Mouse (Mus musculus) liver, adult 2 months (tissue): ENCODE data around the gene Glb1. TPM values are rescaled to one million over a fixed set of nuclear protein-coding genes. Genes with fewer than 3 reads are reported as not detected.
A peak's percentile ranks its signal among the peaks of the same experiment; 100 is the strongest.

Source experiments
- DNase-seq: peaks from one replicate; pipeline ENCODE4 v3.0.0-alpha.2; 2011; ENCODE audit warnings: low read depth, low spot score; ENCODE audit errors: extremely low read depth
- H3K27ac ChIP-seq: fragments of 200-500 bp; replicated peaks from 2 replicates; pipeline ENCODE4 v1.5.1; 2012; ENCODE audit warnings: low read depth, mild to moderate bottlenecking, control low read depth, inconsistent platforms, low read length; ENCODE audit not compliant: insufficient read depth
- H3K27me3 ChIP-seq: fragments of 200-500 bp; 2 replicates; pipeline ENCODE4 v1.6.1; 2012; ENCODE audit warnings: mild to moderate bottlenecking, moderate library complexity, low read length, inconsistent platforms; ENCODE audit not compliant: control insufficient read depth, insufficient read depth
- H3K36me3 ChIP-seq: fragments of 200-500 bp; 2 replicates; pipeline ENCODE4 v1.6.1; 2012; ENCODE audit warnings: low read length, inconsistent platforms; ENCODE audit not compliant: control insufficient read depth, insufficient read depth
- H3K4me1 ChIP-seq: fragments of 200-500 bp; 2 replicates; pipeline ENCODE4 v1.6.1; 2011; ENCODE audit warnings: low read length; ENCODE audit not compliant: control insufficient read depth, insufficient read depth
- H3K4me3 ChIP-seq: fragments of 200-500 bp; 2 replicates; pipeline ENCODE4 v1.5.1; 2011; ENCODE audit warnings: low read depth, mild to moderate bottlenecking, control low read depth, low read length, moderate library complexity; ENCODE audit not compliant: insufficient read depth
- H3K79me2 ChIP-seq: fragments of 200-500 bp; 2 replicates; pipeline ENCODE4 v1.6.1; 2012; ENCODE audit warnings: inconsistent platforms, mild to moderate bottlenecking, low read length, moderate library complexity; ENCODE audit not compliant: control insufficient read depth, insufficient read depth
- H3K9ac ChIP-seq: fragments of 200-500 bp; 2 replicates; pipeline ENCODE4 v1.6.1; 2012; ENCODE audit warnings: low read depth, mild to moderate bottlenecking, control low read depth, inconsistent platforms, low read length
- CTCF ChIP-seq: fragments of 200-500 bp; IDR thresholded peaks from 2 replicates; pipeline ENCODE4 v1.5.1; 2011; ENCODE audit warnings: low read depth, low read length, control low read depth
- POLR2A ChIP-seq: fragments of 200-500 bp; IDR thresholded peaks from 2 replicates; pipeline ENCODE4 v1.6.1; 2011; ENCODE audit warnings: low read length, control low read depth; ENCODE audit not compliant: insufficient read depth; ENCODE audit errors: extremely low read depth
- WGBS: fragments of 180-500 bp; shearing (Covaris S2); methylation state at CpG from one replicate; pipeline ENCODE4 v1.1.7; 2018; 5-methylcytosine and 5-hydroxymethylcytosine counted together
- polyA plus RNA-seq: library from polyadenylated mRNA; depleted of rRNA; stranded (reverse); fragments of >200 nt; gene quantifications from 2 replicates; pipeline ENCODE4 v1.2.3, GENCODE M21; 2012
- total RNA-seq: library from RNA; depleted of rRNA; stranded (reverse); fragments of >200 nt; gene quantifications from 2 replicates; pipeline ENCODE4 v1.2.3, GENCODE M21; 2014

The Glb1 gene
- total and polyA plus RNA-seq, 2 experiments: 13.2 to 16.7 TPM

DNA sequence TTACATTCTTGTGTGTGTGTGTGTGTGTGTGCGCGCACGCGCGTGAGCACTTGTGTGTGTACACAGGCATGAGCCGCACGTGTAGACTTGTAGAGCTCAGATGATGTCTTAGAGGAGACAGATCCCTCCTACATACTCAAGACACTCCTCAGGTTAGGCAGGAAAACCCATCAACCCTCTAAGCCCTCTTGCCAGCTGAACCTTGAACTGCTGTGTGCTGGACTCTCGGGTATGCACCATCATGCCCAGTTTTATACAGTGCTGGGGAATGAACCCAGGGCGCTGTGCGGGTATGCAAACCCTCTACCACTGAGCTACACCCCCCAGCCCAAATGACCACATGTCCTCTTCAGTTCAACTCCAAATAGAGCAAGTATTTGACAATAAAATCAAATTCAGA, 15.7 kb upstream of the Glb1 start:
- no peaks in the 10 kb centered on the region for H3K36me3 ChIP-seq
- H3K27me3 ChIP-seq: no peaks in the 10 kb centered on the region
- H3K9ac ChIP-seq: no peak overlapping the region
- no peak overlapping the region for H3K4me3 ChIP-seq
- DNase-seq: no peak
- no peaks in the 10 kb centered on the region for H3K79me2 ChIP-seq
- TF ChIP-seq POLR2A (no peak), CTCF (no peak)
- H3K4me1 ChIP-seq: no peaks in the 10 kb centered on the region
- WGBS: 94% methylated on average over 10 of the region's 10 CpGs
- H3K27ac ChIP-seq: no peak overlapping the region

DNA sequence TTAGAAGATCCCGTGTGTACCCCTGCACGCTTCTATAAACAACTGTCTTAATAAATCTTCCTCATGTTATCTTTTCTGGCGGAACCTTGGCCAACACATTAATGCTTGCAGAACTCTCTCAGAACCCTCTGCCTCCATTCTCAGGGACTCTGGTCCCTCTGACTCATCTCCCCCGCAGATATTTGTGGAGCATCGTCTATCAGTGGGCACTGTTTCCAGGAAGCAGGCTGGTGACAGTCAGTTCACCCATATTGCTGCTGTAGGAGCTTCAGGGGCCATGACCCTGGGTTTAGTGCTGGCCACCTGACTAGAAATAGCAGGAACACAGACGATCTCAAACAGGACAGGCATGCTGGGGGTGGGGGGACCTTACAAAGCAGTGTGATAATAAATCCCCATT, 13.8 kb upstream of the Glb1 start:
- H3K4me1 ChIP-seq: peaks cover 2% of the 10 kb centered on the region; the same call in 1 of the 2 replicates
- no peaks in the 10 kb centered on the region for H3K36me3 ChIP-seq
- H3K27me3 ChIP-seq: no peaks in the 10 kb centered on the region
- TF ChIP-seq CTCF (no peak), POLR2A (no peak)
- no peaks in the 10 kb centered on the region for H3K79me2 ChIP-seq
- no peak overlapping the region for H3K27ac ChIP-seq
- H3K9ac ChIP-seq: no peak overlapping the region
- no peak overlapping the region for H3K4me3 ChIP-seq
- WGBS: 78% methylated on average over 6 of the region's 6 CpGs
- DNase-seq: no peak

DNA sequence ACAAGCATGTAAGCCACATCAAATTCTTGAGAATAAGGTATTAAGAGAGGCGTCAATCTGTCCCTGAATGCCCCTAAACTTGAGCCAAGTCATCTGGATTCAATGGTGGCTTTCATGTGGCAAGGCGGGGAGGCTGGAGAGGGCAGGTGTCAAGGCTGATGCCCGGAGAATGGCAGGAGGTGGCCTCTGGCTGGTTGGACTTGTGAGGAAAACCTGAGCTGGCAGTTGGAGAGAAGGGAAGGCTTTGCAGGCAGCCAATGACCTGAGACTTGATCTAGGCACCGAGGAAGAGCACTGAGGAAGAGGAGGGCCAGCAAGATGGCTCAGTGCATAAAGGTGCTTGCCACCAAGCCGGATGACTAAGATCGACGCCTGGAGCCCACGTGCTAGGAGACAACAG, 12.6 kb upstream of the Glb1 start:
- H3K27ac ChIP-seq: no peak overlapping the region
- 88% methylated on average over 8 of the region's 8 CpGs for WGBS

DNA sequence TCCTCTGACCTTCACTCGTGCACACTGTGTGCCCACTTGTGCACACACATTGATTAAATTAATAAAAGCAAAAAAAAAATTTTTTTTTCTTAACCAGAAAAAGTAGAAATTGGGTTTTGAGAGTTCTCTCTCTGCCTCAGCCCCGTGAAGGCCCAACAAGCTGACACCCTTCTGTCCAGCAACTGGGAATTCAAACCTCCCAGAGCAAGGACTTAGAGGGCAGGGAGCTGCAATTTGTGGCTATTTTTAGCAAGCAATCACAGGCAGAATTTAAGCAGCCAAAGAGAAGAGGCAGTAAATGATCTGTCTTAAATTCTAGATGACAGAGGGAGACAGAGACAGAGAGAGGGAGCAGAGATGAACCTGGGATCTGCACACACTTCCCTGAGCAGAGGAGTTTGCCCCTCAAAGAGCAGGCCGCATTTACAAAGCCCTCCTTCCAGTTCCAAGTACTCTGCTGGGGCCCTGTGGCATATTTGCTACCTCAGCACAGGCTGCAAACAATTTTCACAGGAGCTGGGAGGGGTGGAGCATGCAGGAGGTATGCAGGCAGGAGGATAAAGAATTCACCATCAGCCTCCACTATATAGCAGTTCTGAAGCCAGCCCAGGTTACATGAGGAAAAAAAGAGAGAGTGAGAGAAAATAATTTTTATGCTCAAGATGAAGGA, 12.0 kb upstream of the Glb1 start:
- Histone ChIP-seq H3K4me3 (no peak overlapping the region), H3K27ac (no peak overlapping the region), H3K36me3 (no peaks in the 10 kb centered on the region), H3K4me1 (peaks cover 2% of the 10 kb centered on the region; the same call in 1 of the 2 replicates), H3K79me2 (no peaks in the 10 kb centered on the region), H3K9ac (no peak overlapping the region), H3K27me3 (no peaks in the 10 kb centered on the region)
- 78% methylated on average over 3 of the region's 3 CpGs for WGBS
- DNase-seq: no peak
- TF ChIP-seq POLR2A (no peak), CTCF (no peak)

More for the DNA sequence above, 12.6 kb upstream of the Glb1 start:
- Histone ChIP-seq H3K27me3 (no peaks in the 10 kb centered on the region), H3K79me2 (no peaks in the 10 kb centered on the region), H3K9ac (no peak overlapping the region), H3K4me1 (peaks cover 2% of the 10 kb centered on the region; the same call in 1 of the 2 replicates), H3K36me3 (no peaks in the 10 kb centered on the region), H3K4me3 (no peak overlapping the region)
- TF ChIP-seq POLR2A: no peak
- no peak for TF ChIP-seq CTCF
- no peak for DNase-seq

DNA sequence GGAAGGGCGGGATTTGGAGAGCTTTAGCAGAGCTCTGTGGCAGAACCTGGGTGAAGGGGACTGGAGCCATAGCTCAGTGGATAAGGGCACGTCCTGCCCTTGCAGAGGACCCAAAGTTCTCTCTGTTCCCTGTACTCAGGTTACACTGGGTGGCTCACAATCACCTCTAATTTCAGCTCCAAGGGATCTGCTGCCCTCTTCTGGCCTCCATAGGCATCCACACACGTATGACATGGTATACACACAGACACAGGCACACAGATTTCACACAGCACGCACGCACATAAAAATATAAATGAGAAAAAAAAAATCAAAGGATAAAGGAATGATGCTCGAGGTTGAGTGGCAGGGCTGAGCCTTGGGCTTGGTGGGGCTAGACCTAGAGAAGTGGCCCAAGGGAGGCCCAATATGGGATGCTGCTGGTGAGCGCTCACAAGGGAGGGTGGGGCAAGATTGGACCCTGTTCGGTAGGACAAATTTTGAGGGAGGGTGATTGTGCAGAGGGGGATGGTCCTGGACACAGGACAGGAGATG, 11.4 kb upstream of the Glb1 start:
- Histone ChIP-seq H3K79me2 (no peaks in the 10 kb centered on the region), H3K4me1 (peaks cover 2% of the 10 kb centered on the region; the same call in 1 of the 2 replicates), H3K27me3 (no peaks in the 10 kb centered on the region), H3K9ac (no peak overlapping the region), H3K4me3 (peak overlapping the region; percentile 88; the same call in 1 of the 2 replicates), H3K36me3 (no peaks in the 10 kb centered on the region), H3K27ac (no peak overlapping the region)
- WGBS: 88% methylated on average over 8 of the region's 8 CpGs
- DNase-seq: no peak
- TF ChIP-seq CTCF (peak; percentile 34; the same call in 1 of the 2 replicates), POLR2A (no peak)
